Mouse (Mus musculus): ENCODE measurements around the gene Omp. TPM values are rescaled to one million over a fixed set of nuclear protein-coding genes. Genes with fewer than 3 reads are reported as not detected.

Omp gene
- polyA plus RNA-seq, 1 experiment from 2014 or later = 0.33 TPM

GRCm38 (mm10) chr7:98106272-98106671 lies 39.0 kb downstream of the Omp start:
- Histone ChIP-seq H3K9me3 (ENCODE audit: control insufficient read depth, low read depth, low read length) (no peaks in the 10 kb centered on the region), H3K27ac (ENCODE audit: low read length) (no peak overlapping the region), H3K36me3 (ENCODE audit: control insufficient read depth, insufficient read depth, low read length) (no peaks in the 10 kb centered on the region), H3K27me3 (ENCODE audit: control insufficient read depth, insufficient read depth, low read length) (no peaks in the 10 kb centered on the region), H3K4me3 (ENCODE audit: low read depth, low read length) (no peak overlapping the region), H3K4me2 (replicated peaks; ENCODE audit: low read depth, low read length) (no peak overlapping the region), H3K4me1 (ENCODE audit: control insufficient read depth, insufficient read depth, low read length) (peaks cover 6% of the 10 kb centered on the region; the same call in 1 of the 2 replicates), H3K9ac (replicated peaks; ENCODE audit: low read depth, low read length) (0 out of 2 replicates have a peak overlapping the region, but pooled peaks have one; percentile 2)
- ATAC-seq (ENCODE audit: insufficient number of reproducible peaks, insufficient read depth, low FRiP score, low read depth) = no peak
- WGBS = 83% methylated on average over 7 of the region's 7 CpGs

GRCm38 (mm10) chr7:98104481-98105435 lies 40.5 kb downstream of the Omp start:
- no peak overlapping the region for H3K4me3 ChIP-seq (ENCODE audit: low read depth, low read length)
- no peaks in the 10 kb centered on the region for H3K36me3 ChIP-seq (ENCODE audit: control insufficient read depth, insufficient read depth, low read length)
- H3K9me3 ChIP-seq (ENCODE audit: control insufficient read depth, low read depth, low read length) = no peaks in the 10 kb centered on the region
- no peak overlapping the region for H3K9ac ChIP-seq (replicated peaks; ENCODE audit: low read depth, low read length)
- ATAC-seq (ENCODE audit: insufficient number of reproducible peaks, insufficient read depth, low FRiP score, low read depth) = no peak
- 52% methylated on average over 16 of the region's 16 CpGs for WGBS
- no peak overlapping the region for H3K4me2 ChIP-seq (replicated peaks; ENCODE audit: low read depth, low read length)
- 0 out of 2 replicates have a peak, but pooled peaks cover 2% of the 10 kb centered on the region for H3K4me1 ChIP-seq (ENCODE audit: control insufficient read depth, insufficient read depth, low read length)
- no peaks in the 10 kb centered on the region for H3K27me3 ChIP-seq (ENCODE audit: control insufficient read depth, insufficient read depth, low read length)
- no peak overlapping the region for H3K27ac ChIP-seq (ENCODE audit: low read length)

GRCm38 (mm10) chr7:98103942-98104292 lies 41.4 kb downstream of the Omp start:
- no peak overlapping the region for H3K27ac ChIP-seq (ENCODE audit: low read length)
- H3K36me3 ChIP-seq (ENCODE audit: control insufficient read depth, insufficient read depth, low read length) = no peaks in the 10 kb centered on the region
- H3K27me3 ChIP-seq (ENCODE audit: control insufficient read depth, insufficient read depth, low read length) = no peaks in the 10 kb centered on the region
- WGBS = 83% methylated on average over 5 of the region's 5 CpGs
- no peak overlapping the region for H3K4me3 ChIP-seq (ENCODE audit: low read depth, low read length)
- 0 out of 2 replicates have a peak, but pooled peaks cover 2% of the 10 kb centered on the region for H3K4me1 ChIP-seq (ENCODE audit: control insufficient read depth, insufficient read depth, low read length)
- ATAC-seq (ENCODE audit: insufficient number of reproducible peaks, insufficient read depth, low FRiP score, low read depth) = no peak
- no peaks in the 10 kb centered on the region for H3K9me3 ChIP-seq (ENCODE audit: control insufficient read depth, low read depth, low read length)
- no peak overlapping the region for H3K9ac ChIP-seq (replicated peaks; ENCODE audit: low read depth, low read length)
- H3K4me2 ChIP-seq (replicated peaks; ENCODE audit: low read depth, low read length) = no peak overlapping the region

- ATAC-seq (ENCODE audit: insufficient number of reproducible peaks, insufficient read depth, low FRiP score, low read depth) = no peak
- Histone ChIP-seq H3K4me1 (ENCODE audit: control insufficient read depth, insufficient read depth, low read length) (0 out of 2 replicates have a peak, but pooled peaks cover 2% of the 10 kb centered on the region), H3K4me3 (ENCODE audit: low read depth, low read length) (peak overlapping the region; percentile 22), H3K27ac (ENCODE audit: low read length) (peak overlapping the region; percentile 21; the same call in 1 of the 2 replicates), H3K9ac (replicated peaks; ENCODE audit: low read depth, low read length) (peak overlapping the region; percentile 28; the same call in 1 of the 2 replicates), H3K4me2 (replicated peaks; ENCODE audit: low read depth, low read length) (peak overlapping the region; percentile 42), H3K9me3 (ENCODE audit: control insufficient read depth, low read depth, low read length) (no peaks in the 10 kb centered on the region), H3K27me3 (ENCODE audit: control insufficient read depth, insufficient read depth, low read length) (no peaks in the 10 kb centered on the region), H3K36me3 (ENCODE audit: control insufficient read depth, insufficient read depth, low read length) (no peaks in the 10 kb centered on the region)
- WGBS = 12% methylated on average over 24 of the region's 26 CpGs
Measured at GRCm38 (mm10) chr7:98103002-98103941, 42.0 kb downstream of the Omp start.

- H3K27ac ChIP-seq (ENCODE audit: low read length) = no peak overlapping the region
- H3K4me3 ChIP-seq (ENCODE audit: low read depth, low read length) = no peak overlapping the region
- peak overlapping the region; percentile 42; the same call in 1 of the 2 replicates for H3K4me2 ChIP-seq (replicated peaks; ENCODE audit: low read depth, low read length)
- no peaks in the 10 kb centered on the region for H3K36me3 ChIP-seq (ENCODE audit: control insufficient read depth, insufficient read depth, low read length)
- 94% methylated on average over 11 of the region's 11 CpGs for WGBS
- ATAC-seq (ENCODE audit: insufficient number of reproducible peaks, insufficient read depth, low FRiP score, low read depth) = no peak
- peak overlapping the region; percentile 28; the same call in 1 of the 2 replicates for H3K9ac ChIP-seq (replicated peaks; ENCODE audit: low read depth, low read length)
- H3K4me1 ChIP-seq (ENCODE audit: control insufficient read depth, insufficient read depth, low read length) = 0 out of 2 replicates have a peak, but pooled peaks cover 2% of the 10 kb centered on the region
- no peaks in the 10 kb centered on the region for H3K27me3 ChIP-seq (ENCODE audit: control insufficient read depth, insufficient read depth, low read length)
- no peaks in the 10 kb centered on the region for H3K9me3 ChIP-seq (ENCODE audit: control insufficient read depth, low read depth, low read length)
Measured at GRCm38 (mm10) chr7:98102488-98102887, 42.8 kb downstream of the Omp start.

- Histone ChIP-seq H3K4me2 (replicated peaks; ENCODE audit: low read depth, low read length) (no peak overlapping the region), H3K9me3 (ENCODE audit: control insufficient read depth, low read depth, low read length) (no peaks in the 10 kb centered on the region), H3K4me1 (ENCODE audit: control insufficient read depth, insufficient read depth, low read length) (no peaks in the 10 kb centered on the region), H3K36me3 (ENCODE audit: control insufficient read depth, insufficient read depth, low read length) (no peaks in the 10 kb centered on the region), H3K27me3 (ENCODE audit: control insufficient read depth, insufficient read depth, low read length) (no peaks in the 10 kb centered on the region), H3K27ac (ENCODE audit: low read length) (no peak overlapping the region), H3K4me3 (ENCODE audit: low read depth, low read length) (no peak overlapping the region), H3K9ac (replicated peaks; ENCODE audit: low read depth, low read length) (no peak overlapping the region)
- 92% methylated on average over 8 of the region's 8 CpGs for WGBS
- no peak for ATAC-seq (ENCODE audit: insufficient number of reproducible peaks, insufficient read depth, low FRiP score, low read depth)
Measured at GRCm38 (mm10) chr7:98097557-98097956, 47.7 kb downstream of the Omp start.

- Histone ChIP-seq H3K4me2 (replicated peaks; ENCODE audit: low read depth, low read length) (no peak overlapping the region), H3K4me3 (ENCODE audit: low read depth, low read length) (no peak overlapping the region), H3K4me1 (ENCODE audit: control insufficient read depth, insufficient read depth, low read length) (no peaks in the 10 kb centered on the region), H3K9ac (replicated peaks; ENCODE audit: low read depth, low read length) (no peak overlapping the region), H3K27me3 (ENCODE audit: control insufficient read depth, insufficient read depth, low read length) (no peaks in the 10 kb centered on the region), H3K9me3 (ENCODE audit: control insufficient read depth, low read depth, low read length) (no peaks in the 10 kb centered on the region), H3K36me3 (ENCODE audit: control insufficient read depth, insufficient read depth, low read length) (no peaks in the 10 kb centered on the region), H3K27ac (ENCODE audit: low read length) (no peak overlapping the region)
- ATAC-seq (ENCODE audit: insufficient number of reproducible peaks, insufficient read depth, low FRiP score, low read depth) = no peak
- 96% methylated on average over 4 of the region's 4 CpGs for WGBS
Measured at GRCm38 (mm10) chr7:98095852-98096251, 49.5 kb downstream of the Omp start.

Data from stomach, embryonic 14.5 days (tissue).